Mouse (Mus musculus): Measurements from ENCODE around the gene Brd7.

- peak; percentile 53 for TF ChIP-seq CTCF (IDR thresholded peaks at IDR 0.05; ENCODE audit: low read depth, low read length)
- no peak for TF ChIP-seq POLR2A (IDR thresholded peaks at IDR 0.05; ENCODE audit: insufficient read depth, low read length)
Measured at GRCm38 (mm10) chr8:88369221-88369620, 7.2 kb upstream of the Brd7 start.

Data from ES-Bruce4 (cell line).